Mouse (Mus musculus): ENCODE data around the gene Adarb2. TPM values are rescaled to one million over a fixed set of nuclear protein-coding genes. Genes with fewer than 3 reads are reported as not detected.

Adarb2 gene
- polyA plus RNA-seq, 1 experiment from 2014 or later: not detected

DNA sequence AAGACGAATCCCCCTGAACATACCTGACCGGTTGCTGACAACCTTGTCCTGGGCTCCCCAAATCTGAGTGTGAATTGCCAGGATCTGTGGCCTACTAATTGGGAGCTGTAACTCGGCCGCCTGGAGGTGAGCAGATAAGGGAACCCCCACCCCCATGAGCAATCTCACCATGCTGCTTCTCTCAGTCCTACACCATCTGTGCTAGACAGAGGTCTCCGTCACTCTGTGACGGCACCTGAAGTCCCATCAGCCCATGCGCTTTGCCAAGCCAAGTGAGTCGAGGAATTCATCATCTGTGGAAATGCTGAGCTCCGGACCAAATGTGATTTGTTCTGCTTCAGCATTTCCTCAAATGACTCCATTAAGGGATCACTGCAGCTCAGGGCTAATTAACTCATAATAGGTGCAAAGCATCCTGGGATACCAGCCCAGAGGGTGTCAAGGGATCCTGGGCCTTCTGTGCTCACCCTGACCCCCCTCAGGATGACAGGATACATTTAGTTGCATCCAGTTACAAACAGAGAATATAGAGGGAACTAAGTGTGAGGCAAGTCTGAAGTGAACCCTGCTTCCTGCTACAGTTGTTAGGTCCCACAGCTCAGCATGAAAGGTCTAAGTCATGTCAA is 462.1 kb downstream of the Adarb2 start:
- H3K4me3 ChIP-seq (ENCODE audit: low read depth, low read length): no peak overlapping the region
- H3K27me3 ChIP-seq (replicated peaks; ENCODE audit: insufficient read depth, low read length): no peaks in the 10 kb centered on the region
- H3K27ac ChIP-seq (ENCODE audit: low read length): no peak overlapping the region
- H3K9me3 ChIP-seq (ENCODE audit: low read length): no peaks in the 10 kb centered on the region
- no peak for ATAC-seq
- no peak for DNase-seq (ENCODE audit: low spot score)
- no peak overlapping the region for H3K9ac ChIP-seq (replicated peaks; ENCODE audit: low read depth)
- 93% methylated on average over 9 of the region's 9 CpGs for WGBS
- TF ChIP-seq EP300 (IDR thresholded peaks at IDR 0.05): no peak
- TF ChIP-seq CTCF (IDR thresholded peaks at IDR 0.05): no peak
- H3K4me1 ChIP-seq (ENCODE audit: insufficient read depth, low read depth, low read length): no peaks in the 10 kb centered on the region
- no peak overlapping the region for H3K4me2 ChIP-seq (replicated peaks; ENCODE audit: low read depth, low read length)
- no peaks in the 10 kb centered on the region for H3K36me3 ChIP-seq (ENCODE audit: insufficient read depth, low read length)

DNA sequence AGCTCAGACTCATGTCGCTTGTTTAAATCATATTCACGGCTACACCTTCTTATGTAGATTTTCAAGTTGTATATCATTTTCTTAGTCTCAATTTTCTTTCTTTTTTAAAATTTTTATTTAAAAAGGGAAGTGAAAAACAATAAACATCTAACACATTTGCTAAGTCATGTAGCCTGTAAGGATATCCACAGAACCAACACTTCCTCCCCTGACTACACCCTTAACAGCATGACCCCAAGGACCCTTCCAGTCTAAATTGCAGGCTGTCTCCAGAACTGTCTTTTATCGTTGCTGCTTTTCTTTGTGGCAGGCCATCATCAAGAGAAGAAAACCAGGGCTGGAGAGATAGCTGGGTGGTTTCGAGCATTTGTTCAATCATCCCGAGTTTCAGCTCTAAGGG is 474.5 kb downstream of the Adarb2 start:
- 64% methylated on average over 5 of the region's 5 CpGs for WGBS
- ATAC-seq: no peak
- H3K4me1 ChIP-seq (ENCODE audit: insufficient read depth, low read depth, low read length): no peaks in the 10 kb centered on the region
- H3K4me2 ChIP-seq (replicated peaks; ENCODE audit: low read depth, low read length): no peak overlapping the region
- TF ChIP-seq CTCF (IDR thresholded peaks at IDR 0.05) (no peak), EP300 (IDR thresholded peaks at IDR 0.05) (no peak)
- no peaks in the 10 kb centered on the region for H3K27me3 ChIP-seq (replicated peaks; ENCODE audit: insufficient read depth, low read length)
- no peaks in the 10 kb centered on the region for H3K9me3 ChIP-seq (ENCODE audit: low read length)
- no peak for DNase-seq (ENCODE audit: low spot score)
- H3K36me3 ChIP-seq (ENCODE audit: insufficient read depth, low read length): no peaks in the 10 kb centered on the region
- H3K27ac ChIP-seq (ENCODE audit: low read length): no peak overlapping the region
- no peak overlapping the region for H3K4me3 ChIP-seq (ENCODE audit: low read depth, low read length)
- H3K9ac ChIP-seq (replicated peaks; ENCODE audit: low read depth): no peak overlapping the region

GRCm38 (mm10) chr13:8680470-8681129 is 477.9 kb downstream of the Adarb2 start:
- Histone ChIP-seq H3K4me1 (ENCODE audit: insufficient read depth, low read depth, low read length) (no peaks in the 10 kb centered on the region), H3K9ac (replicated peaks; ENCODE audit: low read depth) (no peak overlapping the region), H3K36me3 (ENCODE audit: insufficient read depth, low read length) (no peaks in the 10 kb centered on the region), H3K4me3 (ENCODE audit: low read depth, low read length) (no peak overlapping the region), H3K4me2 (replicated peaks; ENCODE audit: low read depth, low read length) (no peak overlapping the region), H3K9me3 (ENCODE audit: low read length) (no peaks in the 10 kb centered on the region), H3K27ac (ENCODE audit: low read length) (no peak overlapping the region), H3K27me3 (replicated peaks; ENCODE audit: insufficient read depth, low read length) (no peaks in the 10 kb centered on the region)
- ATAC-seq (no peak), DNase-seq (ENCODE audit: low spot score) (no peak)
- TF ChIP-seq CTCF (IDR thresholded peaks at IDR 0.05) (no peak), EP300 (IDR thresholded peaks at IDR 0.05) (no peak)
- 80% methylated on average over 9 of the region's 9 CpGs for whole genome bisulfite sequencing

DNA sequence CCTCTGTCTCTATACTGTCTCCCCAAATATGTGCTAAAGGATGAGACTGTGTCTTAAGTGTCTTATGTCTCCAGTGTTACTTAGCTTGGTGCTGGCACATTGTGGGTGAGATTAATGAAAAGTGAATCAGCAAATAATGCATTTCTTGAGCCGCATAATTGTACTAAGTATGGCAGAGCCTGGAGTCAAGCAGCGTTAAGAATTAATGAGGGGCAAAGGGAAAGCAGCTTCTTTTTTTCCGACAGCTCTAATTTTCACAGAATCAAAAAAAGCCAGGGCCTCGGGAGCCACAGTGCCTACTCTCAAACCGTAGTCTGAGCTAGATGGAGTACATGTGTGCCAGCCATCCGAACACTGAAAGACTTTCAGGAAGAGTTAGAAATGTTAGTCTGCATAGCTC is 488.8 kb downstream of the Adarb2 start:
- Histone ChIP-seq H3K9me3 (ENCODE audit: low read length) (no peaks in the 10 kb centered on the region), H3K4me1 (ENCODE audit: insufficient read depth, low read depth, low read length) (no peaks in the 10 kb centered on the region), H3K9ac (replicated peaks; ENCODE audit: low read depth) (no peak overlapping the region), H3K4me2 (replicated peaks; ENCODE audit: low read depth, low read length) (no peak overlapping the region), H3K27me3 (replicated peaks; ENCODE audit: insufficient read depth, low read length) (no peaks in the 10 kb centered on the region), H3K27ac (ENCODE audit: low read length) (no peak overlapping the region), H3K36me3 (ENCODE audit: insufficient read depth, low read length) (no peaks in the 10 kb centered on the region), H3K4me3 (ENCODE audit: low read depth, low read length) (no peak overlapping the region)
- WGBS: 77% methylated on average over 6 of the region's 6 CpGs
- DNase-seq (ENCODE audit: low spot score) (no peak), ATAC-seq (no peak)
- TF ChIP-seq EP300 (IDR thresholded peaks at IDR 0.05): no peak
- no peak for TF ChIP-seq CTCF (IDR thresholded peaks at IDR 0.05)

DNA sequence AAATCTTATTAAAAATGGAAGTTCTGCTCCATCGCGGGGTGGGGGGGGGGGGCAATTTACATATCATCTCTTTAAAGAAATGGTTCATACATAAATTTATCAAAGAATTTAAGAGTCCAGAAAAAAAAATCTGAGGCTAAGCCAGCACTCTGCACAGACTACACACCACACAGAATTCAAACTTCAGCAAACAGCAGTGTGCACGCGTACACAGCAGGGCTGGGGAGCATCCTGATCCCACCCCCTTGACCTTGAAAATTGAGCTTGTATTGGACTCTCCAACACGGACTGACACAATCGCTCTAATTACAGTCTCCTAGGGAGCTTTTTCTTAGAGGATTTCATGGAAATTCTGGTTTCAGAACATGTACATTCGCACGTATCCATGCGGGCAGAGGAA is 490.1 kb downstream of the Adarb2 start:
- Histone ChIP-seq H3K4me3 (ENCODE audit: low read depth, low read length) (no peak overlapping the region), H3K4me2 (replicated peaks; ENCODE audit: low read depth, low read length) (no peak overlapping the region), H3K27me3 (replicated peaks; ENCODE audit: insufficient read depth, low read length) (no peaks in the 10 kb centered on the region), H3K9me3 (ENCODE audit: low read length) (no peaks in the 10 kb centered on the region), H3K36me3 (ENCODE audit: insufficient read depth, low read length) (no peaks in the 10 kb centered on the region), H3K27ac (ENCODE audit: low read length) (no peak overlapping the region), H3K9ac (replicated peaks; ENCODE audit: low read depth) (no peak overlapping the region), H3K4me1 (ENCODE audit: insufficient read depth, low read depth, low read length) (no peaks in the 10 kb centered on the region)
- 65% methylated on average over 9 of the region's 9 CpGs for WGBS
- TF ChIP-seq CTCF (IDR thresholded peaks at IDR 0.05) (no peak), EP300 (IDR thresholded peaks at IDR 0.05) (no peak)
- DNase-seq (ENCODE audit: low spot score) (no peak), ATAC-seq (no peak)

DNA sequence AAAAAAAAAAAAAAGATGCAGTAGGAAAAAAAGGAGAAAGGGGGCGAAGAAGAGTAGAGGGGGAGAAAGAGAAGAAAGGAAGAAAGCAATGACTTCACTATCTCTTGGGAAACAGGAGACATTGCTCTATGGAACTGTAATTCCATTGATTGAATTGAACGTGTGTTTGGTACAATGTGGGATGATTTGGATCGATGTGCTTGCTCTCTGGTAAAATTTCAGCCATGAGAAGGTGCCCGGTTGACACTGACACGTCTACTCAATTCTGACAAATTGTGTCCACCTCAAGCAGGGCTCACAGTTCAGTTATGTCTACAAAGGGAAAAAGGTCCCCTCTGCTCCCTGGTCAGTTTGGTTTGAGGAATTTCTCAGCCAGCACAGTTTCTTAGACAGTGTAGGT is 495.8 kb downstream of the Adarb2 start:
- DNase-seq (ENCODE audit: low spot score) (no peak), ATAC-seq (no peak)
- no peaks in the 10 kb centered on the region for H3K4me1 ChIP-seq (ENCODE audit: insufficient read depth, low read depth, low read length)
- no peak overlapping the region for H3K4me2 ChIP-seq (replicated peaks; ENCODE audit: low read depth, low read length)
- TF ChIP-seq CTCF (IDR thresholded peaks at IDR 0.05): no peak
- no peak for TF ChIP-seq EP300 (IDR thresholded peaks at IDR 0.05)
- no peak overlapping the region for H3K9ac ChIP-seq (replicated peaks; ENCODE audit: low read depth)
- no peak overlapping the region for H3K27ac ChIP-seq (ENCODE audit: low read length)
- H3K4me3 ChIP-seq (ENCODE audit: low read depth, low read length): no peak overlapping the region
- H3K27me3 ChIP-seq (replicated peaks; ENCODE audit: insufficient read depth, low read length): no peaks in the 10 kb centered on the region
- H3K9me3 ChIP-seq (ENCODE audit: low read length): no peaks in the 10 kb centered on the region
- 90% methylated on average over 5 of the region's 5 CpGs for WGBS
- H3K36me3 ChIP-seq (ENCODE audit: insufficient read depth, low read length): no peaks in the 10 kb centered on the region

Data from lung, postnatal 0 days (tissue).